Mouse (Mus musculus): ENCODE results near the gene Trnt1.

DNA sequence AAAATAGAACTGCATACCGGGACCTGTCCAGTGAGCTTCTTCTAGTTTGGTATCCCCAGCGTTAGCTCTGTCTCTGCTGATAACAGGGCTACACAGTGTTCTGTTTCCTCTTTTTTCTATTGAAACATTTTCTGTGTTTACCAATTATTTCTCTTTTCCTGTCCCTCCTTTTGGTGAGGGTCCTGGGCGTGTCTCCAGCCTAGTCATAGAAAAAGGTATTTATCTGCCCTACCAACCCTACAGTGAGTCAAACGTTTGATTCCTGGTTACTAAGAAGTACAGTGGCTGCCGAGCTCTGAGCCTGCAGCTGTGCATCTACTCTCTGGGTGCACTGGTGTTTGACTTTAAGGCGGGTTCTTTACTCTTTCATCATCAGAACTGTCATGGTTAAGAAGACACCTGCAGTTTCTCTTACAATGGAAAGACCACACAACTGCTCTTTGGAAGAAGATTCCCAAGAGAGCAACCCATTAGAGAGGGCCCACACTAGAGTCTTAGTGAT is 20.0 kb upstream of the Trnt1 start, which contains the start of gene Il5ra:
- TF ChIP-seq CTCF (IDR thresholded peaks at IDR 0.05; ENCODE audit: low read depth): no peak
- no peak for TF ChIP-seq EP300 (IDR thresholded peaks at IDR 0.05; ENCODE audit: low read depth)

Measured in liver, embryonic 14.5 days (tissue).